Mouse (Mus musculus): ENCODE measurements around the gene Gm21732.
"Not testable (repeated sequence)": the region's sequence is repeated elsewhere in the genome, so short reads cannot be mapped to it uniquely, and the experiment has no call there.

Gene Gm21732

DNA sequence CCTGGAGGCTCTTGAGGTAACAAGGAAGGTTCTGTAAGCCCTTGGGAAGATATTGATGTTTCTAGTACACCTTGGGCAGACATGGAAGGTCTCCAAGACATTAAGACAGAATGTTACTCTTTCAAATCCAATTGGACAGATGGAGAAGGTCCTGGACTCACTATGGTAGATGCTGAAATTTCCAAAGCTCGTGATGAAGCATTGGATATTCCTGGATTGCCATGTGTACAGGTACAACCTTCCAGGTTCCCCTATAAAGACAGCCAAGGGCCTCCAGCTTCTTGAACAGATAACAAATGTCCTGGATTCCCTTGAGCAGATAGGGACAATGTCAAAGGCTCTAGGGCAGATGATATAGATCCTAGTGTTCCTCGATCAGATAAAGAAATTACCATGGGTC lies at the start of gene Gm21732:
Gm21732 (minus strand) TSS at position 101 of the 400 bp plus-strand sequence.
- DNase-seq (ENCODE audit: low read depth): not testable (repeated sequence)

Data from fibroblast of lung, adult 2 months (primary cell).